9 mouse cellular contexts compared by ENCODE assay signal in genomic region chr2:119329123-119329817, GRCm38 (mm10). TPM values are rescaled to one million over a fixed set of nuclear protein-coding genes. Genes with fewer than 3 reads are reported as not detected.
DNase-seq lines count a peak whose midpoint lies in the region; ATAC-seq and TF ChIP-seq lines count a peak whose summit lies in the region.
"Had no signal": no experiment of that assay in that cellular context is flagged by ENCODE, and none has a peak within 500 bp of the region (broad histone marks: within the 10 kb centered on the region; RNA-seq: fewer than 3 reads in every experiment).

No protein-coding gene starts in this region.

- H3K27ac ChIP-seq in hindbrain, embryonic 12.5 days = no peak overlapping the region
- no peak overlapping the region for H3K27ac ChIP-seq in hindbrain, embryonic 11.5 days (ENCODE audit: low read depth, low read length)
- H3K27ac ChIP-seq in midbrain, embryonic 16.5 days (ENCODE audit: low read length) = no peak overlapping the region
- H3K27ac ChIP-seq in midbrain, embryonic 15.5 days = no peak overlapping the region
- no peak overlapping the region for H3K27ac ChIP-seq in intestine, postnatal 0 days (ENCODE audit: low read depth, low read length)
- no peak overlapping the region for H3K27ac ChIP-seq in stomach, postnatal 0 days (replicated peaks)

- no peak for ATAC-seq in hindbrain, embryonic 12.5 days (ENCODE audit: low FRiP score)
- ATAC-seq in hindbrain, embryonic 11.5 days (ENCODE audit: low FRiP score) = no peak
- ATAC-seq in midbrain, embryonic 16.5 days = no peak
- no peak for ATAC-seq in midbrain, embryonic 15.5 days (replicated peaks)
- ATAC-seq in intestine, postnatal 0 days = peak; percentile 77
- peak; percentile 33; the same call in 1 of the 2 replicates for ATAC-seq in stomach, postnatal 0 days (ENCODE audit: low FRiP score, low TSS enrichment)

- H3K4me1 ChIP-seq in hindbrain, embryonic 12.5 days = peaks cover 37% of the 10 kb centered on the region
- H3K4me1 ChIP-seq in hindbrain, embryonic 11.5 days (replicated peaks; ENCODE audit: control insufficient read depth, insufficient read depth, low read length) = peaks cover 9% of the 10 kb centered on the region; the same call in 1 of the 2 replicates
- H3K4me1 ChIP-seq in midbrain, embryonic 16.5 days (ENCODE audit: control insufficient read depth, insufficient read depth, low read length) = peaks cover 22% of the 10 kb centered on the region
- peaks cover 44% of the 10 kb centered on the region for H3K4me1 ChIP-seq in midbrain, embryonic 15.5 days
- peaks cover 5% of the 10 kb centered on the region for H3K4me1 ChIP-seq in intestine, postnatal 0 days (replicated peaks; ENCODE audit: control insufficient read depth, insufficient read depth, low read length)
- no peaks in the 10 kb centered on the region; the same call in 1 of the 2 replicates for H3K4me1 ChIP-seq in stomach, postnatal 0 days (replicated peaks; ENCODE audit: control insufficient read depth, insufficient read depth)

- no peak overlapping the region for H3K4me3 ChIP-seq in hindbrain, embryonic 12.5 days
- no peak overlapping the region for H3K4me3 ChIP-seq in hindbrain, embryonic 11.5 days (ENCODE audit: low read depth, low read length)
- H3K4me3 ChIP-seq in midbrain, embryonic 16.5 days (ENCODE audit: low read depth, low read length) = no peak overlapping the region
- no peak overlapping the region for H3K4me3 ChIP-seq in midbrain, embryonic 15.5 days
- no peak overlapping the region for H3K4me3 ChIP-seq in intestine, postnatal 0 days (ENCODE audit: low read depth, low read length)
- no peak overlapping the region for H3K4me3 ChIP-seq in stomach, postnatal 0 days (ENCODE audit: low read depth, low read length)

- no peaks in the 10 kb centered on the region for H3K36me3 ChIP-seq in hindbrain, embryonic 12.5 days
- H3K36me3 ChIP-seq in hindbrain, embryonic 11.5 days (ENCODE audit: control insufficient read depth, insufficient read depth, low read length) = no peaks in the 10 kb centered on the region
- no peaks in the 10 kb centered on the region for H3K36me3 ChIP-seq in midbrain, embryonic 16.5 days (ENCODE audit: control insufficient read depth, insufficient read depth, low read length)
- no peaks in the 10 kb centered on the region for H3K36me3 ChIP-seq in midbrain, embryonic 15.5 days (replicated peaks)
- H3K36me3 ChIP-seq in intestine, postnatal 0 days (ENCODE audit: control insufficient read depth, insufficient read depth) = peaks cover 4% of the 10 kb centered on the region; the same call in 1 of the 2 replicates
- no peaks in the 10 kb centered on the region; the same call in 1 of the 2 replicates for H3K36me3 ChIP-seq in stomach, postnatal 0 days (ENCODE audit: control insufficient read depth, insufficient read depth, low read length)

- TF ChIP-seq CTCF in intestine, postnatal 0 days (IDR thresholded peaks at IDR 0.05; ENCODE audit: low read depth) = no peak
- TF ChIP-seq CTCF in stomach, postnatal 0 days (IDR thresholded peaks at IDR 0.05; ENCODE audit: low read depth) = no peak

- peak overlapping the region; percentile 4; the same call in 1 of the 2 replicates for H3K9ac ChIP-seq in hindbrain, embryonic 12.5 days
- H3K9ac ChIP-seq in hindbrain, embryonic 11.5 days (ENCODE audit: low read depth, low read length) = no peak overlapping the region
- no peak overlapping the region for H3K9ac ChIP-seq in midbrain, embryonic 16.5 days (ENCODE audit: low read depth, low read length)
- no peak overlapping the region for H3K9ac ChIP-seq in midbrain, embryonic 15.5 days
- H3K9ac ChIP-seq in intestine, postnatal 0 days (ENCODE audit: low read depth, low read length) = no peak overlapping the region
- H3K9ac ChIP-seq in stomach, postnatal 0 days (ENCODE audit: low read length) = no peak overlapping the region

- peaks cover 84% of the 10 kb centered on the region for H3K27me3 ChIP-seq in hindbrain, embryonic 12.5 days
- peaks cover 71% of the 10 kb centered on the region for H3K27me3 ChIP-seq in hindbrain, embryonic 11.5 days (ENCODE audit: control insufficient read depth, insufficient read depth, low read length)
- H3K27me3 ChIP-seq in midbrain, embryonic 16.5 days (ENCODE audit: control insufficient read depth, insufficient read depth, low read depth, low read length) = peaks cover 44% of the 10 kb centered on the region
- peaks cover 63% of the 10 kb centered on the region for H3K27me3 ChIP-seq in midbrain, embryonic 15.5 days (replicated peaks)
- peaks cover 15% of the 10 kb centered on the region; the same call in 1 of the 2 replicates for H3K27me3 ChIP-seq in intestine, postnatal 0 days (replicated peaks; ENCODE audit: control insufficient read depth, insufficient read depth, low read length)
- peaks cover 11% of the 10 kb centered on the region; the same call in 1 of the 2 replicates for H3K27me3 ChIP-seq in stomach, postnatal 0 days (ENCODE audit: control insufficient read depth, insufficient read depth, low read length)

- no peak for TF ChIP-seq EP300 in stomach, postnatal 0 days (optimal IDR thresholded peaks at IDR 0.05)

- no peak for DNase-seq in hindbrain, embryonic 11.5 days (ENCODE audit: low spot score)
- peak; percentile 77 for DNase-seq in stomach, postnatal 0 days (ENCODE audit: low spot score)
- DNase-seq in thymus, postnatal 0 days (ENCODE audit: low spot score) = no peak
- DNase-seq: kidney, adult 2 months; thymus, postnatal 4 days had no signal

- WGBS in hindbrain, embryonic 12.5 days = 60% methylated on average over 3 of the region's 3 CpGs
- 56% methylated on average over 3 of the region's 3 CpGs for WGBS in hindbrain, embryonic 11.5 days
- WGBS in midbrain, embryonic 16.5 days = 57% methylated on average over 3 of the region's 3 CpGs
- WGBS in midbrain, embryonic 15.5 days = 68% methylated on average over 3 of the region's 3 CpGs
- WGBS in intestine, postnatal 0 days = 42% methylated on average over 3 of the region's 3 CpGs
- WGBS in stomach, postnatal 0 days = 52% methylated on average over 3 of the region's 3 CpGs

- no peaks in the 10 kb centered on the region for H3K9me3 ChIP-seq in hindbrain, embryonic 12.5 days (replicated peaks)
- H3K9me3 ChIP-seq in hindbrain, embryonic 11.5 days (ENCODE audit: control insufficient read depth, low read length) = no peaks in the 10 kb centered on the region
- H3K9me3 ChIP-seq in midbrain, embryonic 16.5 days (replicated peaks; ENCODE audit: control insufficient read depth, low read length, poor library complexity, severe bottlenecking) = no peaks in the 10 kb centered on the region
- H3K9me3 ChIP-seq in midbrain, embryonic 15.5 days = no peaks in the 10 kb centered on the region
- H3K9me3 ChIP-seq in intestine, postnatal 0 days (ENCODE audit: control insufficient read depth) = no peaks in the 10 kb centered on the region
- no peaks in the 10 kb centered on the region for H3K9me3 ChIP-seq in stomach, postnatal 0 days (ENCODE audit: control insufficient read depth, low read length)

- no peak overlapping the region for H3K4me2 ChIP-seq in hindbrain, embryonic 12.5 days (replicated peaks)
- no peak overlapping the region for H3K4me2 ChIP-seq in hindbrain, embryonic 11.5 days (replicated peaks; ENCODE audit: low read depth, low read length)
- peak overlapping the region; percentile 10; the same call in 1 of the 2 replicates for H3K4me2 ChIP-seq in midbrain, embryonic 16.5 days (ENCODE audit: low read length)
- H3K4me2 ChIP-seq in midbrain, embryonic 15.5 days = no peak overlapping the region
- 0 out of 2 replicates have a peak overlapping the region, but pooled peaks have one; percentile 98 for H3K4me2 ChIP-seq in intestine, postnatal 0 days (replicated peaks; ENCODE audit: low read depth)
- H3K4me2 ChIP-seq in stomach, postnatal 0 days (replicated peaks; ENCODE audit: low read depth) = peak overlapping the region; percentile 21; the same call in 1 of the 2 replicates

RNA-seq across cellular contexts. Expression of gene Dll4, which starts 3.7 kb away (rescaled TPM):
- 5.6 TPM in 2 replicates for polyA plus RNA-seq in hindbrain, embryonic 12.5 days (2016; fragmentation: Nextera tagmentation; extraction: Ambion mirVana)
- 2.7 and 2.9 TPM in 2 replicates for polyA plus RNA-seq in hindbrain, embryonic 11.5 days (2014; fragmentation: Nextera tagmentation; extraction: Ambion mirVana)
- polyA plus RNA-seq in midbrain, embryonic 16.5 days (2015; fragmentation: Nextera tagmentation; extraction: Ambion mirVana) = 4.4 and 5.0 TPM in 2 replicates
- polyA plus RNA-seq in midbrain, embryonic 15.5 days (2015; fragmentation: Nextera tagmentation; extraction: Ambion mirVana) = 5.2 and 5.3 TPM in 2 replicates
- polyA plus RNA-seq in intestine, postnatal 0 days (2015; fragmentation: Nextera tagmentation; extraction: Ambion mirVana) = 3.7 and 4.1 TPM in 2 replicates
- polyA plus RNA-seq in stomach, postnatal 0 days (2015; fragmentation: Nextera tagmentation; extraction: Ambion mirVana) = 3.7 TPM in 2 replicates
- polyA plus RNA-seq in thymus, postnatal 0 days (2015; fragmentation: Nextera tagmentation; extraction: Ambion mirVana) = 15.1 and 15.9 TPM in 2 replicates

RNA-seq across cellular contexts. Expression of gene Chac1, which starts 21.8 kb away (rescaled TPM):
- 1.9 and 2.4 TPM in 2 replicates for polyA plus RNA-seq in hindbrain, embryonic 12.5 days (2016; fragmentation: Nextera tagmentation; extraction: Ambion mirVana)
- polyA plus RNA-seq in hindbrain, embryonic 11.5 days (2014; fragmentation: Nextera tagmentation; extraction: Ambion mirVana) = 0.46 and 1.4 TPM in 2 replicates
- 9.5 and 10.5 TPM in 2 replicates for polyA plus RNA-seq in midbrain, embryonic 16.5 days (2015; fragmentation: Nextera tagmentation; extraction: Ambion mirVana)
- polyA plus RNA-seq in midbrain, embryonic 15.5 days (2015; fragmentation: Nextera tagmentation; extraction: Ambion mirVana) = 8.1 and 9.0 TPM in 2 replicates
- 1.1 and 1.4 TPM in 2 replicates for polyA plus RNA-seq in intestine, postnatal 0 days (2015; fragmentation: Nextera tagmentation; extraction: Ambion mirVana)
- 2.0 and 2.6 TPM in 2 replicates for polyA plus RNA-seq in stomach, postnatal 0 days (2015; fragmentation: Nextera tagmentation; extraction: Ambion mirVana)
- polyA plus RNA-seq in thymus, postnatal 0 days (2015; fragmentation: Nextera tagmentation; extraction: Ambion mirVana) = 0.13 and 0.30 TPM in 2 replicates

RNA-seq across cellular contexts. Expression of gene Vps18, which starts 40.7 kb away (rescaled TPM):
- polyA plus RNA-seq in hindbrain, embryonic 12.5 days (2016; fragmentation: Nextera tagmentation; extraction: Ambion mirVana) = 28.2 and 28.3 TPM in 2 replicates
- 8.5 and 10.9 TPM in 2 replicates for polyA plus RNA-seq in hindbrain, embryonic 11.5 days (2014; fragmentation: Nextera tagmentation; extraction: Ambion mirVana)
- 30.2 and 31.7 TPM in 2 replicates for polyA plus RNA-seq in midbrain, embryonic 16.5 days (2015; fragmentation: Nextera tagmentation; extraction: Ambion mirVana)
- 31.7 and 32.3 TPM in 2 replicates for polyA plus RNA-seq in midbrain, embryonic 15.5 days (2015; fragmentation: Nextera tagmentation; extraction: Ambion mirVana)
- 21.8 and 24.3 TPM in 2 replicates for polyA plus RNA-seq in intestine, postnatal 0 days (2015; fragmentation: Nextera tagmentation; extraction: Ambion mirVana)
- polyA plus RNA-seq in stomach, postnatal 0 days (2015; fragmentation: Nextera tagmentation; extraction: Ambion mirVana) = 7.7 and 8.0 TPM in 2 replicates
- polyA plus RNA-seq in thymus, postnatal 0 days (2015; fragmentation: Nextera tagmentation; extraction: Ambion mirVana) = 12.3 and 12.4 TPM in 2 replicates

RNA-seq across cellular contexts. Expression of gene Rhov, which starts 58.2 kb away (rescaled TPM):
- 5.8 and 8.2 TPM in 2 replicates for polyA plus RNA-seq in hindbrain, embryonic 12.5 days (2016; fragmentation: Nextera tagmentation; extraction: Ambion mirVana)
- 3.1 and 3.5 TPM in 2 replicates for polyA plus RNA-seq in hindbrain, embryonic 11.5 days (2014; fragmentation: Nextera tagmentation; extraction: Ambion mirVana)
- polyA plus RNA-seq in midbrain, embryonic 16.5 days (2015; fragmentation: Nextera tagmentation; extraction: Ambion mirVana) = 47.5 and 53.8 TPM in 2 replicates
- 43.3 and 45.5 TPM in 2 replicates for polyA plus RNA-seq in midbrain, embryonic 15.5 days (2015; fragmentation: Nextera tagmentation; extraction: Ambion mirVana)
- polyA plus RNA-seq in intestine, postnatal 0 days (2015; fragmentation: Nextera tagmentation; extraction: Ambion mirVana) = 1.3 TPM in 2 replicates
- polyA plus RNA-seq in stomach, postnatal 0 days (2015; fragmentation: Nextera tagmentation; extraction: Ambion mirVana) = 17.0 and 19.4 TPM in 2 replicates
- polyA plus RNA-seq in thymus, postnatal 0 days (2015; fragmentation: Nextera tagmentation; extraction: Ambion mirVana) = 3.9 and 4.2 TPM in 2 replicates

Comparison
In these comparisons a context has a peak if more than half of its experiments do, and no peak if none do; other contexts are left out.
1. H3K4me2 ChIP-seq: peak in midbrain, embryonic 16.5 days (single experiment), intestine, postnatal 0 days (single experiment) and stomach, postnatal 0 days (single experiment); none in hindbrain, embryonic 12.5 days (single experiment), hindbrain, embryonic 11.5 days (single experiment) and midbrain, embryonic 15.5 days (single experiment).
2. ATAC-seq: peak in intestine, postnatal 0 days (single experiment) and stomach, postnatal 0 days (single experiment); none in hindbrain, embryonic 12.5 days (single experiment), hindbrain, embryonic 11.5 days (single experiment), midbrain, embryonic 16.5 days (single experiment) and midbrain, embryonic 15.5 days (single experiment).